Mouse (Mus musculus) frontal cortex, adult 2 months (tissue): Measurements from ENCODE around the gene Kcns3. TPM values are rescaled to one million over a fixed set of nuclear protein-coding genes. Genes with fewer than 3 reads are reported as not detected.
A peak's percentile ranks its signal among the peaks of the same experiment; 100 is the strongest.

Experiments used
- DNase-seq, 2 experiments: peaks; one replicate each; pipeline ENCODE4 v3.0.0; 2022; ENCODE audit warnings: low spot score in 1 of 2; ENCODE audit errors: extremely low spot score in 1 of 2
- polyA plus RNA-seq: library from polyadenylated mRNA; depleted of rRNA; stranded (reverse); fragments of >200 nt; gene quantifications from 2 replicates; pipeline ENCODE4 v1.2.3, GENCODE M21; 2012; rRNA removed

Gene Kcns3
- 3.9 and 4.0 TPM in 2 replicates for polyA plus RNA-seq

DNA sequence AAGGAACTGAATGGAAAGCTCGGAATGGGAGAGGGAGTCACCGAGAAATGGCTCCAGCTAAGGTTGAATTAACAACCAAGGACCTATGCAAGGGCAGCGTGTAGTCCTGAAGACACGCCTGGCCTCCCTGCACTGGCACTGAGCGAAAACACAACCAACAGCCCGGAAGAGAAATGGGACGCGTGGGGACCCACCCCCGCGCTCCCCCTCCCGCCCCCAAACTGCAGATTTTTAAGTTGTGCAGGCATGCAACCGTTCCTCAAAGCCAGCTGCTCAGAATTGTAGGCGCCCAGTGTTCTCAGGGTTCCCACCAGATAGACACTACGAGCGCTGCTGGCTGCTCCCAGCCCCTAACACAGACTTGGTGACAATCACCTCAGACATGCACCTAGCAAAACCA is at the start of gene Kcns3:
TSS of gene Kcns3 (minus strand) at position 42 of the 400 bp plus-strand sequence.
- no peak for DNase-seq

DNA sequence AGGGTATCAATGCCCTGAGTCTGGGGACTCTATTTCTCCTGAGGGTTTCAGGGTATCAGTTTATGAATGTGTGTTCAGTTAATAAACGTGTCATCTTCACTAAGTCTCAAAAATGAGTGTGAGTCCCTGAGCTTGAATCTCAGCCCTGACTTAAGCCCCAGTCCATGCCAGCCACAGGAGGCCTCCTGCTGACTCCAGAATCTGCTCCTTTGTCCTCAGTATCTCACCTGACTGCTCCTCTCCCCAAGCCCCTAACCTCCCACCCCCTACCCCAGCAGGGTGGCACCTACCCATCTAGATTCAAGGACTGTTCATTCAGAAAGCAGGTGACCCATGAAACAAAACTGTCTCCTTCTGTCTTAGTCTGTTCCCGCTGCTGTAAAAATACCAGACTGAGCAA is 47.7 kb upstream of the Kcns3 start:
- no peak for DNase-seq

DNA sequence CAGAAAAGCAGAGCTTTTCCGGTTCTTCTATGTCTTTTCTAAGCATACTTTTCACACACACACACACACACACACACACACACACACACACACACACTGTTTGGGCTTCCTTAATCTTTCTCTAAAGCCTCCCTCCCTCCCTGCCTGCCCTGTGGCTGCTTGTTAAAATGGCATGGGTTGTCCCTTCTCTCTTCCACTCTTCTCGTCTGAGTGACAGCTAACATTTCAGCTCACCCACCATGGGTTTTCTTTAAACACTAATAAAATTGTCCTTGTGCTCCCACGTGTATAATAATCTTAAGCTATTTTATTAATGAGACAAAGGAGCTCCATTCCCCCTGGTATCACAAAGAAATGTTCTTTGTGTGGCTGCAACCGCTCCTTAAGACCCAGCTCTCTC is 47.2 kb upstream of the Kcns3 start:
- no peak for DNase-seq

DNA sequence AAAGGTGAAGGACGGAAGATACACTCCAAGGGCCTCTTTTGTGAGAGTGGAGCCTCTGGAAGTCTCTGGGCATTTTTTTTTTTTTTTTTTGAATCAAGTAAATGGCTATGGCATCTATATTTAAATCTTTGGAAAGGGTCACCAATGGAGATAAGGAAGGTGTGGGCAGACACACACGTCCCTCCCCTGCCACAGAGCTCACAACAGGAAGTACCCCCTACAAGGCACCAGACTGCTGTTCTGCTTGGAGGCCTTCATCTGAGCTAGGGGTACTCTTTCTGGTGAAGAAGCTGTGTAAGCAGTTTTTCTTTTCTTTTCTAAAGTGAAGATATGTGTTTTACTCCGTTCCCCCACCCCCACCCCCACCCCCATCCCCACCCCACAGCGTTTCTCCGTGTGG is 46.0 kb upstream of the Kcns3 start:
- no peak for DNase-seq

DNA sequence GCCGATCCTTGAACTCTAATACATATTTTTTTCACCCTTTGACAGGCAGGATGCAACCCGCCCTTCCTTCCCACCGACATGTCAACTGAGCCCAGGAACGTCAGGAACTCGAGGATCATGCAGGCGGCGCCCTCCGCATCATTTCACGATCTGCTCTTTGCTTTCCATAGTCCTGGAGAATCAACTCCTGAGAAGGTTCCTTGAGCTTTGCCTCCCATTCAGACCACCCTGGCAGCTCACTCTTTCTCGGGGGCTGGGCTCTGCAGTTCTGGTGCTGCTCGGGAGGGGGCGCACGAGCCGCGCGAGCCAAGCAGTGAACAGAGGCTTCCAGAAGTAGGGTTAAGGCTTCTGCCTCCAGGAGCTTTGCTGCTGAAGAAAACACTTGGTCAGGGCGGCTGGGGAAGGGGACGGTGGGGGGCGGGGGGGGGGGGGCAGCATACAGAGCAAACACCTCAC is 45.3 kb upstream of the Kcns3 start:
- peak in 1 of 2 experiments; percentile 80 for DNase-seq

DNA sequence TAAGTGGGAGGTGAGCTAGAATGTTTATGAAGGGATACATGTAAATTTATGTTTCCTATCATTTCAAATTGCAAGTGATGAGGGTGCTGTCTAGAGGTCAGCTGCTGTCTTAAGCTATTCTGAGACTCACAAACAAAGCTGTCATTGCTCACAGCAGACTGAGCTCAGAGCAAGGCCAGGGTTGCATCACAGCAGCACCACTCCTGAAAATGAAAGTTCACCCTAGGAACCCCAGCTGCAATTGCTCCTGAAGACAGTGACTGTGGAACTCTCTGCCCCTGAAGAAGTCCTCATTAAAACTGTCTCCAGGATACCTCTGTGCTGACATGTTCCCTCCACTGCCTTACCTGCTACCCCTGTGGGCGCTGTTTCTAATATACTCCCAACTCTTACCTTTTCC is 44.2 kb upstream of the Kcns3 start:
- no peak for DNase-seq

DNA sequence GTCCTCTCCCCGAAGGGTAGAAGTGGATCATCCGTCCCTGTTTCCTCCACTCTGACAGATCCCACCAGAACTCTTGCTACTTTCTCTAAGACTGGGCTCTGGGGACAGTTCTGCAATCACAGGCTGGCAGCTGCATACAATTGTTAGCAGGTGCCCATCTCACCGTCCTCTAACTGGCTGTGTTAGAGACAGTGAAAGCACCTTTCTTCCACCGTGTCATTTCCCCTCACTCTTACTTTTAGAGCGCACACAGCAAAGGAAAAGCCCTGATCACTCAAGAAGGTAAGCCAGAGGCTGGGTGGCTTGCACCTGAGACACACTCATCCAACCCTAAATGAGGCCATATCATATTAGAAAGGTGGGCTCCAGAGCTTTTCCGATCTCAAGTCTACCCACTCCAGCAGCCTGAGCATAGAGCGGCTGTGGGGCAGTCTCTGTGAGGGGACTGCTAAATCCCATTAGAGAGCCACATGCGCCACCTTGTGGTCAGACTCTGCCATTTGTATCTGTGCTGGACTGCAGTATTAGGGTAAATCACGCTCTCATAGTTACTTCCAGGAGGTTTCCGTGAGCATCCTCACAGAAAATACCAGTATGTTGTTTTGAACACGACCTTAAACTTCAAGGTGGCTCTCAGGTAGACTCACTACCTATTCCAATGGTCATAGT is 27.8 kb upstream of the Kcns3 start:
- peak; percentile 64 to 96 for DNase-seq

DNA sequence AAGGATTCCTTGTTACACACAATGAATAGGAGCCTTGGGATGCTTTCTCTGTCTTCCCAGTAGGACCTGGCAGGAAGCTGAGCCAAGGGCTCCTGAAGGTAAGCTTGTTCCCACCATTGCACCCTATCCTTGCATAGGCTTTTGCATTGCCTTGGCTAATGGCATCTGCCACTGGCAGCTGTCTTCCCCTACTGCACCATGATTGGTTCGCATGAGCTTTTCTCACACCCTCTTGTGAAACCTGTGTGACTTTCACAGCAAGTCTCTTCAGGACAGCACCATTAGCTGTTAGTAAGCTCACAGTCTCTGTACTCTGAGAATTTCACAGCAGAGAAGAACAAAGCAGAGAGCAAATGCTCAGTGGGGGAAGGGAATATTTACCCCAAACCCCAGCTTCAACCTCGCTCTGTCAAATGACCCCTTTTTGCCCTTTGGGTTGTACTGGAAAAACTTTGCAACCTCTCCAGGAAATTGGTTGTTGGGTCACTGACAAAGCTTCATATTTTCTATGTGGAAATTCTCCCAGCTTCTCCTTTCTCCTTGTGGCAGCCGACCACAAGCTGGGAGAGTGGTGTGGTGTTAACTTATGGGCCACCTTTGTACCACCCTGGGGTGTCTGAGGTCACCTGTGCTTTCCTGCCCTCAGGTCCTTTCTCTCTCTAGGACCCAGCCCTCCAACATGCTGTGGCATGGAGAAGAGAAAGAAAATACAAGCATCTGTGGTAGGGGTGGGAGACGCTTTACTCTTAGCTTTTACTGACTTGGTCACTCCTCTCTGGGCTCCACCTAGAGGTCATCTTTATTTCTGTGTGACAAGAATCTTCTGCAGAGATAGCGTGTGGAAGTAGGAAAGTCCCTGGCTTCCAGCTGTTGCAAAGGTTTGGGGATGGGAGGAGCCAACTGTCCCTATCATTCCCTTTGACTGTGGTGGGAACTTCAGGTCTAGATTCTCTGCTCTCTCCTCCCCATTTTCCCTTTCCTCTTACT is 26.8 kb upstream of the Kcns3 start:
- DNase-seq, result peak in 1 of 2 experiments; percentile 13

DNA sequence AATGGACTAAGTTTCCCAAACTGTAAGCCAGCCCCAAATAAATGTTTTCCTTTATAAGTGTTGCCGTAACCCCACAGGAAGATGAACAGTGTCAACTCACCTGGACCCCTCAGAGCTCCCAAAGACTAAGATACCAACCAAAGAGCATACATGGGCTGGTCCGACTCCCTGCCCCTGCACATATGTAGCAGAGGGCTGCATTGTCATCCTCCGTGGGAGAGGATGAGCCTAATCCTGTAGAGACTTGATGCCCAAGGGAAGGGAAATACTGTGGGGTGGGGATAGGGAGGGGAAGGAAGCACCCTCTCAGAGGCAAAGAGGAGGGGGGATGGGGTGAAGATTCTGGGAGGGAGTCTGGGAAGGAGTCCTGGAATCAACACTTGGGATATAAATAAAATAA is 7.8 kb upstream of the Kcns3 start:
- no peak for DNase-seq

DNA sequence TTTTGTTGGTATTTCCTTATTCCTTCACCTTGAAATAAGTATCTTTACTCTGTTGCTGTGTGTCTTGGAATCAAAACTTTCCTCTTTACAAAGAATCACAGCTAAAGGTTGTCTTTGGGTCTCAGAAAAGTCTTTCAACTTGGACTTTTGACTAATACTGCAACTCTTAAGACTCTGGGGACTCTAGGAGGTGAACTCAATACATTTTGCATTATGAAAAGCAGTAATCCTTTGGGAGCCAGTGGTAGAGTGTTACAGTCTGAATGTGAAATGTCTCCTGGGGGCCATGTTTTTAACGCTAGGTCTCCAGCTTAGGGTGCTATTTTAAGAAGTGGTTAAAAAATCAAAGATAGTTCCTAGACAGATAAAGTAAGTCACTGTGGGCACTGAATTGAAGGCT is 4.3 kb upstream of the Kcns3 start:
- no peak for DNase-seq

DNA sequence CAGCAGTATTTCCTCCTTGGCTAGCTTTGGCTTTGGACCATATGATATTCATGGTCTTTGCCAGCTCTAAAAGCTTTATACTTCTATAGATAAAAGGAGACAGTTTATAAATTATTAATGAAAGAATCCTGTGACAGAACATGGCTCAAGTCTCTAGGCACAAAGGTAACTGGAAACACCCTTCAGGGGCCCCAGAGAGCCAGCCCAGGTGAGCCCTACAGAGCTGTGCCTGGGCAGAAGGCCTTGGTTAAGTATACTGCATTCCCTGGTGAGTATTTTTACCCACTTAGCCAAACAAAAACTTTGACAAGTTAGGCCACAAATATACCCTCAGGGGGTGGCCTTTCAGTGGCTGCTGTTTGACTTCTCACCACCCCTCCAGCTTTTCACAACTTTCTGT is 2.7 kb upstream of the Kcns3 start:
- DNase-seq, result no peak

DNA sequence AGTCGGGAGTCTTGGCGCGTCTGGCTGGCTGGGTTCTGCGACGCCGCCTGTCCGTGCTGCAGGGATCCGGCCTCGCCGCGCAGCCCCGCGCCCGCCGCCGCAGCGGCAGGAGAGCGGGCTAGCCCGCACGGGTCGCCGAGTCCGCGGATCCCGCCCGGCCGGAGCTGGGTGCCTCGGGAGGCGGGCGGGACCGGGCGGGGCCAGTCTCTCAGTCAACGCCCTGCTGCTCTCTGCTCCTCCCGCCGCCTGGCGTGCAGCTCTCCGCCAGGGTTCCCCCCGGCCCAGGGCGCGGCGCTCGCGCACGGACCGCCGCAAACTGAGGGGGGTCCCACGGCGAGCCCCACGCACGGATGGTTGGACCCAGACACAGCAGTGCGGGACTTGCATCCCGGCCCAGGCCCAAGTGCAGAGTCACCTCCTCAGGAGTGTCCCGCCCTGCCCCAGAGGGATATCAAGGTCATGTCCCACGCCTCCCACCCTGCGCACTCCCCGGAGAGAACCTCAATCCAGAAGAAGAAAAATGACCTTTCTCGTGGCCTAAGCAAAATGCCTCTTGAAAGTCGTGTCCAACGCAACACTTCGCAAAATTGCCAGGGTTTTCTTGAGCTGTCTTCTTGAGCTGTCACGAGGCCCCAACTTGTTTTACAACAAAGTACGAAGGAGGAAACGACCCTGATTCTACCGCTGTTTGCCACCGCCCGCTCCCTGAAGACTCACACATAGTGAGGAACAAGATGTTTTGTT is 492 bp downstream of the Kcns3 start:
- peak in 1 of 2 experiments; percentile 5 for DNase-seq

DNA sequence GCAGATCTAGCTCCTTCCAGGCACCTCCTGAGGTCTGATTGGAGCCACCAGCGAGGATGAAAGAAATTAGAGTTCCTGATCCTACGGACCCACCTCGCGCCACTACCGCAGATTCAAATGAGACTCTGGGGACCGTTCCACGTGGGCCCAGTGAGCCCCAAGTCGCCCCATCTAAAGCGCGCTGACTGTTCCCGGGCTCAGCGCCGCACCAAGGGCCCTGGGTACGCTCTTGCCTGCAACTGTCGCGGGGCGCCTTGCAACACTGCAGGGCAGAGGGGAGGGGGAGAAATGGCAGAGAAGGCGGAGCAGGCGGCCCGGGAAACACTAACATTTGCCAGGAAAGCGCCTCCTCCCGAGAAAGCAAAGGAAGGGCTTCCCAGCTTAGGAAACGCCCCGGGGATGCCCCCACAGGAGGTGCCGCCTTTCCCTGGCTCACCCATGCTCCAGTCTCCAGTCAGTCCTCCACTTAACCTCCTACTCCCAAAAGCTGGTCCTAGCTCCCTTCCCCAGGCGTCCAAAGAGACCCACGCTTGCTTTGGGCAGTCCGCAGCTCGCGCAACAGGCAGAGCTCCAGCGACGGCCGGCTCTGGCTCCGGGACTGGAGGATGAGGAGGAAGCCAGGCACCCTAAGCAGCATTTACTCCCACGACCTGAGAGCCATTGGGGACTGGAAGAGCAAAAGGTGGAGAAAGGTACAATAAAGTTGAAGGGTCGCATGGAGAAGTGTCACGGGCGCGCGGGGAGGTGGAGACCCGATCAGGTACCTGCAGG is 1.2 kb downstream of the Kcns3 start:
- DNase-seq, result peak in 1 of 2 experiments; percentile 45

DNA sequence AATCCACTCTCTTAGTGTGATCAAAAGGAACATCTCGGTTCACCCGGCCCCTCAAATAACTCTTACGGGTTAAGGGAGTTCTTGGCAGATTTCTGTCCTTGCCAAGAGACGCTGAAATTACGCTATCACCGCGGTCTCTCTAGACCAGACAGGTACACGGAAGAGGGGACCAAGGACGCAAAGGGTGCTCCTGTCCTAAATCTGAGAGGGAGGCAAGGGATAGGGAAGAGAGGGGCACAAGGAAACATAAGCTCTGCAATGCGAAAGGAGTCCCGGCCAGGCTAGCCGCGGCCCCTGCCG is 1.8 kb downstream of the Kcns3 start:
- no peak for DNase-seq

DNA sequence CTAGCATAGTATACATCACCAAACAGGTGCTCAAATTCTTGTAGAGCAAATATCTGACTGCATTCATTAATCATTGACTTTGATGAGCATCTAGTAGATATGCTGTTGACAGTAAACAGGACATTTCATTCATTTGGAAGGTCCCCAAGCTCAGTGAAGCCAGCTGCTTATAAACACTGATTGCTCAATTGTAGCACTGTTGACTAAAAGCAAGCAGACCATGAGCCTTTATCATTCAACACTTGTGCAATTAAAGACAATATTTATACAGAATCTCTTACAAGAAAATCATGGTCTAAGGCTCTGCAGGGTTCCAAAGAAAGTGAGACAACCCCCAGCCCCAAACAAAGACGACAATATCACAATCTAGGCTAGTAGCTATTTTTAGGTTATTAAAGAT is 6.0 kb downstream of the Kcns3 start:
- DNase-seq, result no peak

DNA sequence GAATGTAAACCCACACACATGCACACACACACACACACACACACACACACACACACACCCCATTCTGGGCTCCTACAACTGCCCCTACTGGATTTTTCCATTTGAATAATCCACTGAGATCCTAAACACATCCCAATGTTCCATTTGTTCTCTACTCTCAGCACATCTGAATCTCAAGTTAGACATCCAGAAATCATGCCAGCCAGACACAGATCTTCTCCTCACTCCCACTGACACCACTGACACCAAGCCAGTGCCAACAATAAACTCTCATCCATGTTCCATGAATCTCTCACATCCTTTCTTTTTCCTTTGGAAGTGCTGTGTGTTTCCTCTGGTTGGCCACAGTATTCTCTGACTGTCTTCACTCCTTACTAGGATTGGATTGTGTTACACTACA is 18.4 kb downstream of the Kcns3 start:
- no peak for DNase-seq

DNA sequence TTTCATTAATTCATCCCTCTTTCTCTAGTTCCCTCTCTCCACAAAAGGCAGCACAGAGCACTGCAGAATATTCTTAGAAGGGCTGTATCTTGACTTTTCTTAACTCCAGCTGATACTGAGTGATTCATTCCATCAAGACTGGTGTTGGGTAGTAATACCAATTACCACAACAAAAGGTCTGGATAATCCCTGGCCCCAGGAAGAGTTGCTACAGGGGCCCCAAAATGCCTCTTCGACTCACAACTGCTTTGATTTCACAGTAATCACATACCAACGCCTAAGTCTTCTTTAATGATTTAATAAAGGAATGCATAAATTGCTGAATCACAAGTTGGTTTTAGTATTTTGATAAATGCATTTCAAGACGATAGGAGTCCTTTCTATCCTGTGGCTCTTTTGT is 21.7 kb downstream of the Kcns3 start:
- DNase-seq, result no peak

DNA sequence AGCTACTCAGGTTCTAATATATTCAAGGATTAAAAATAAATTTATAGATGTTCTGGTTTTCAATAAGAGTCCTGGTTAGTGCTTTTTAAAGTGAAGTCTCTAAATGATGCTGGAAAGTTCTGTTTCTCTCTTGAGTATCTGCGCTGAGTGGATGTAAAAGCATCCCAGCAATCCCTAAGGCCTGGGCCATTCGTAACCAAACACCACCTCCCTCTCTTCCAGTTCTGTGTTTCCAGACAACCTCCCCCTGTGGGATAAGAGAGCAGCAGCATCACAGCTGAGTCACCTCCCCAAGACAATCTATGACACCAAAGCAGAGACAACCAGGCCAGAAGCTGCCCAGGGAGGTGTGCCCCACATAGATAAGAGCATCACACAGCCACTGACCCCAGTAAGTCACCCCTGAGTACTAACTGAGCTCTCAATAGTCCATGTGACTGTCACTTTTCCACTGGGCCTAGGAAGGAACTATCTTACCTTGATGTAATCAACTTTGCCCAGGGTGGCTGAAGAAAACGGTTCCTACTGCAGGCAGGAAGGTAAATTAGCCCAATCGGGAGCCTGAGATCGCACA is 24.6 kb downstream of the Kcns3 start:
- no peak for DNase-seq

DNA sequence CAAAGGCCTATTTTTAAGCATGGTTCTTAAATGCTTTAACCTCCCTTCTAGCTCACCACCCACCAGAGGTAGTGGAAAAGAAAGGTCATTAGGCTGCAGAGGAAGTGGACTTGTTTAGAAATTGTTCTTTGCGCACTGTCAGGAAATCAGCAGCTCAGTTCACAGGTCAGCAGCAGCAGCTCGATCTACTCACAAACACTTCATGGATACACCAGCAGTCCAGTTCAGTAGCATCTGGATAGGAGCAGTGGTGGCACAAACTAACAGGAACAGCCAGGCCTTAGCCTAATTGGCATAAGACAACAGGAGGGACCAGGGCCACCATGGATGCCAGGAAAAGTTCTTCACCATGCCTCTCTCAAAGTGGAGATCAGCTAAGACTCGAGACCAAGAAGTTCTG is 49.3 kb downstream of the Kcns3 start:
- DNase-seq, result no peak
